Mouse (Mus musculus) embryonic facial prominence, embryonic 14.5 days (tissue): ENCODE data around the gene Mlec. TPM values are rescaled to one million over a fixed set of nuclear protein-coding genes. Genes with fewer than 3 reads are reported as not detected.
"Not testable (repeated sequence)": the region's sequence is repeated elsewhere in the genome, so short reads cannot be mapped to it uniquely, and the experiment has no call there.

Experiments
- ATAC-seq: fragments of 200-750 bp; cut with Nextera tagmentation; 2 replicates; pipeline ENCODE4 v1.8.0; 2017; ENCODE audit warnings: low read depth, moderate number of reproducible peaks, moderate TSS enrichment
- DNase-seq: peaks from one replicate; pipeline ENCODE4 v3.0.0-alpha.2; 2015; ENCODE audit warnings: low spot score
- H3K27ac ChIP-seq: fragments of 300-500 bp; sonication (generic); replicated peaks from 2 replicates; pipeline ENCODE4 v1.5.1; 2014; ENCODE audit warnings: low read depth, mild to moderate bottlenecking, low read length, moderate library complexity
- H3K27me3 ChIP-seq: fragments of 300-500 bp; sonication (generic); replicated peaks from 2 replicates; pipeline ENCODE4 v1.6.1; 2014; ENCODE audit warnings: low read length; ENCODE audit not compliant: control insufficient read depth, insufficient read depth
- H3K36me3 ChIP-seq: fragments of 300-500 bp; sonication (generic); 2 replicates; pipeline ENCODE4 v1.6.1; 2014; ENCODE audit warnings: low read length, mixed read lengths; ENCODE audit not compliant: control insufficient read depth, insufficient read depth
- H3K4me1 ChIP-seq: fragments of 300-500 bp; sonication (generic); 2 replicates; pipeline ENCODE4 v1.6.1; 2014; ENCODE audit warnings: antibody characterized with exemption, low read length; ENCODE audit not compliant: control insufficient read depth, insufficient read depth
- H3K4me2 ChIP-seq: fragments of 300-500 bp; sonication (generic); 2 replicates; pipeline ENCODE4 v1.6.1; 2014; ENCODE audit warnings: low read depth, mild to moderate bottlenecking, low read length, moderate library complexity, mixed read lengths
- H3K4me3 ChIP-seq: fragments of 300-500 bp; sonication (generic); 2 replicates; pipeline ENCODE4 v1.5.1; 2014; ENCODE audit warnings: low read depth, mild to moderate bottlenecking, low read length
- H3K9ac ChIP-seq: fragments of 300-500 bp; sonication (generic); 2 replicates; pipeline ENCODE4 v1.6.1; 2014; ENCODE audit warnings: low read depth, mild to moderate bottlenecking, low read length, moderate library complexity, mixed read lengths
- H3K9me3 ChIP-seq: fragments of 300-500 bp; sonication (generic); 2 replicates; pipeline ENCODE4 v1.6.1; 2016; ENCODE audit warnings: low read length; ENCODE audit not compliant: control insufficient read depth
- WGBS: fragments of 180-500 bp; shearing (Covaris S2); extraction: QIAGEN DNeasy Blood & Tissue Kit; methylation state at CpG from one replicate; pipeline ENCODE4 v1.1.7; 2014; 5-methylcytosine and 5-hydroxymethylcytosine counted together
- polyA plus RNA-seq: library from polyadenylated mRNA; unstranded; fragments of >200 nt; fragmentation: Nextera tagmentation; extraction: Ambion mirVana; gene quantifications from 2 replicates; pipeline ENCODE4 v1.2.1, GENCODE M21; 2014

Mlec gene
- polyA plus RNA-seq, 1 experiment from 2014 or later, result 69.8 TPM

GRCm38 (mm10) chr5:115167396-115167795 is 9.4 kb upstream of the Mlec start:
- ATAC-seq, result no peak
- Histone ChIP-seq H3K27ac (no peak overlapping the region), H3K9ac (no peak overlapping the region), H3K4me2 (no peak overlapping the region), H3K4me3 (no peak overlapping the region), H3K4me1 (peaks cover 4% of the 10 kb centered on the region; the same call in 1 of the 2 replicates), H3K9me3 (no peaks in the 10 kb centered on the region), H3K27me3 (no peaks in the 10 kb centered on the region), H3K36me3 (no peaks in the 10 kb centered on the region)
- 56% methylated on average over 6 of the region's 6 CpGs for WGBS
- no peak for DNase-seq

GRCm38 (mm10) chr5:115166815-115167194 is 8.8 kb upstream of the Mlec start:
- 75% methylated on average over 7 of the region's 7 CpGs for WGBS
- ATAC-seq, result no peak
- peaks cover 4% of the 10 kb centered on the region; the same call in 1 of the 2 replicates for H3K4me1 ChIP-seq
- no peaks in the 10 kb centered on the region for H3K9me3 ChIP-seq
- no peak overlapping the region for H3K27ac ChIP-seq
- no peak overlapping the region for H3K4me2 ChIP-seq
- H3K4me3 ChIP-seq, result no peak overlapping the region
- H3K9ac ChIP-seq, result no peak overlapping the region
- H3K36me3 ChIP-seq, result no peaks in the 10 kb centered on the region
- no peaks in the 10 kb centered on the region for H3K27me3 ChIP-seq
- DNase-seq, result no peak

- H3K9me3 ChIP-seq, result no peaks in the 10 kb centered on the region
- no peaks in the 10 kb centered on the region for H3K36me3 ChIP-seq
- 48% methylated on average over 11 of the region's 11 CpGs for WGBS
- ATAC-seq (peak; percentile 58; the same call in 1 of the 2 replicates), DNase-seq (peak; percentile 46)
- H3K9ac ChIP-seq, result no peak overlapping the region
- H3K4me3 ChIP-seq, result no peak overlapping the region
- H3K27me3 ChIP-seq, result no peaks in the 10 kb centered on the region
- H3K27ac ChIP-seq, result no peak overlapping the region
- no peak overlapping the region for H3K4me2 ChIP-seq
- peaks cover 4% of the 10 kb centered on the region; the same call in 1 of the 2 replicates for H3K4me1 ChIP-seq
These were observed 8.2 kb upstream of the Mlec start for GRCm38 (mm10) chr5:115165895-115166814.

- WGBS, result 64% methylated on average over 9 of the region's 9 CpGs
These were observed 7.4 kb upstream of the Mlec start for GRCm38 (mm10) chr5:115165351-115165750.

GRCm38 (mm10) chr5:115164446-115164845 is 6.5 kb upstream of the Mlec start:
- not testable (repeated sequence) for H3K4me3 ChIP-seq, H3K36me3 ChIP-seq, H3K9me3 ChIP-seq, H3K27ac ChIP-seq, ATAC-seq, H3K4me2 ChIP-seq, H3K9ac ChIP-seq, H3K4me1 ChIP-seq, H3K27me3 ChIP-seq, DNase-seq
- WGBS, result 82% methylated on average over 4 of the region's 4 CpGs

More at GRCm38 (mm10) chr5:115165351-115165750, 7.4 kb upstream of the Mlec start:
- DNase-seq (no peak), ATAC-seq (no peak)
- Histone ChIP-seq H3K4me1 (peaks cover 4% of the 10 kb centered on the region; the same call in 1 of the 2 replicates), H3K36me3 (no peaks in the 10 kb centered on the region), H3K4me2 (no peak overlapping the region), H3K27me3 (no peaks in the 10 kb centered on the region), H3K9ac (no peak overlapping the region), H3K4me3 (no peak overlapping the region), H3K27ac (no peak overlapping the region), H3K9me3 (no peaks in the 10 kb centered on the region)

- peak overlapping the region; percentile 33; the same call in 1 of the 2 replicates for H3K4me2 ChIP-seq
- H3K9me3 ChIP-seq, result no peaks in the 10 kb centered on the region
- H3K4me3 ChIP-seq, result no peak overlapping the region; the same call in 1 of the 2 replicates
- no peaks in the 10 kb centered on the region for H3K27me3 ChIP-seq
- peak; percentile 45 for DNase-seq
- ATAC-seq, result no peak
- no peak overlapping the region for H3K27ac ChIP-seq
- H3K9ac ChIP-seq, result 0 out of 2 replicates have a peak overlapping the region, but pooled peaks have one; percentile 40
- H3K36me3 ChIP-seq, result no peaks in the 10 kb centered on the region
- H3K4me1 ChIP-seq, result no peaks in the 10 kb centered on the region
- 44% methylated on average over 8 of the region's 8 CpGs for WGBS
These were observed 5.6 kb upstream of the Mlec start for GRCm38 (mm10) chr5:115163563-115163962.

- not testable (repeated sequence) for H3K4me2 ChIP-seq, H3K4me1 ChIP-seq, DNase-seq, H3K4me3 ChIP-seq, H3K27ac ChIP-seq, H3K36me3 ChIP-seq, H3K27me3 ChIP-seq, ATAC-seq, H3K9me3 ChIP-seq, H3K9ac ChIP-seq
- WGBS, result 100% methylated on average over 1 of the region's 1 CpGs
These were observed 3.9 kb upstream of the Mlec start for GRCm38 (mm10) chr5:115161940-115162279.

GRCm38 (mm10) chr5:115161064-115161939 is 3.3 kb upstream of the Mlec start:
- Histone ChIP-seq H3K4me3 (no peak overlapping the region), H3K36me3 (no peaks in the 10 kb centered on the region), H3K9ac (no peak overlapping the region), H3K4me1 (peaks cover 3% of the 10 kb centered on the region; the same call in 1 of the 2 replicates), H3K27ac (no peak overlapping the region), H3K4me2 (no peak overlapping the region), H3K9me3 (no peaks in the 10 kb centered on the region), H3K27me3 (no peaks in the 10 kb centered on the region)
- 30% methylated on average over 13 of the region's 13 CpGs for WGBS
- DNase-seq, result no peak
- ATAC-seq, result no peak
